Mouse (Mus musculus): Measurements from ENCODE around the gene Pdss2. TPM values are rescaled to one million over a fixed set of nuclear protein-coding genes. Genes with fewer than 3 reads are reported as not detected.

Pdss2 gene
- polyA plus RNA-seq, 1 experiment from 2014 or later = 13.9 TPM

DNA sequence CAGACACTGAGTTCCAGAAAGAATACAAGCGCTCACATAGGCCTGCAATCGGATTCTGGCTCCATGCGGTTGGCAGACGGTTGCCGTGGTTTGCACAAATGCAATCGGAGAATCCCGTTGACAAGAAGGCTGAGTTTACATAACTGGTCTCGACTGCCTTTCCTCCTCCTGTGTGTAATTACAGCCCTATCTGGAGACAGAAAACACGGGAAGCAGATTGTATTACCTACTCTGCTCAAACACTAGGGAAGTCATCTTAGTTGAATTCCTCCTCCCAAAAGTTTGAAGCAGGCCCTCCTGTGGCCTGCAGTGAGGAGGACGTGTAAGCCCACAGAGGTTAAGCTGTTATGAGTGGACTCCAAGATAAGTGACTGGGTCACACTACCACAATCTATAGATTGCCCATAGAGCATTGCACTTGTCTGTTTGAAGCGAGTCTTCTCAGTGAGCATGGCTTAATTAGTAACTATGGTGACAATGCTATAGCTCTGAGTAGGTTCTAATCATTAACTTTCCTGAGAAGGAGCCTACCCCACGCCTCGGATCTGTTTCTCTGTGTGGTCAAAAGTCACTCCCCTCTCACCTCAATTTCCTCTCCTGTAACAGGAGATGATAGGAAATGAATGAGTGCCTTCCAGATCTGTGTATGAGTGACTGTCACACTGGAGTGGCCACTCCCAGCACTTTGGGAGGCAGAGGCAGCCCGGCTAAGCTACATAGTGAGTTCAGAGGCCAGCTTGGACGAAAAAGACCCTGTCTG is 219.9 kb downstream of the Pdss2 start:
- no peaks in the 10 kb centered on the region for H3K36me3 ChIP-seq (ENCODE audit: control insufficient read depth, insufficient read depth)
- H3K4me2 ChIP-seq (ENCODE audit: low read depth, low read length) = no peak overlapping the region
- WGBS = 68% methylated on average over 15 of the region's 15 CpGs
- H3K9ac ChIP-seq (ENCODE audit: low read length) = no peak overlapping the region
- no peaks in the 10 kb centered on the region for H3K27me3 ChIP-seq (ENCODE audit: control insufficient read depth, insufficient read depth, low read length)
- no peak overlapping the region for H3K27ac ChIP-seq (ENCODE audit: low read length)
- no peak for ATAC-seq (replicated peaks; ENCODE audit: extremely low read depth, insufficient read depth, low FRiP score)
- no peak overlapping the region for H3K4me3 ChIP-seq (ENCODE audit: low read length)
- H3K4me1 ChIP-seq (ENCODE audit: control insufficient read depth, insufficient read depth, low read length) = peaks cover 2% of the 10 kb centered on the region; the same call in 1 of the 2 replicates
- H3K9me3 ChIP-seq (replicated peaks; ENCODE audit: control insufficient read depth, low read length) = 0 out of 2 replicates have a peak, but pooled peaks cover under 1% of the 10 kb centered on the region

DNA sequence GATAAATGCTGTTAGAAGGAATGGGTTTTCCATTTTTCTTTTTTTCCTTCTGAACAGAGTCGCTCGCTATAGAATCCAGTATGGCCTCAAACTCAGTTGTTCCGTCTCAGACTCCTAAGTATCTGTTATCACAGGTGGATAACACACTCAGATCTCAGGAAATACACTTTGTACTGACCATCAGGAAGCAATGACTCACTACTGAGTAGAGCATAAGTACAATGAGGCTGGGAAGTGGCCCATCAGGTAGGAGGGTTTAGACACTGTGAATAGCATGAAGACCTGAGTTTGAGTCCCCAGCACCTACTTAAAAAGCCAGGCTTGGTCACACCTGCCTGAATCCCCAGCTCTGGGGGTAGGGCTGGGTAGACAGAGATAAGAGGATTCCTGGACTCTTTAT is 227.4 kb downstream of the Pdss2 start:
- Histone ChIP-seq H3K27me3 (ENCODE audit: control insufficient read depth, insufficient read depth, low read length) (no peaks in the 10 kb centered on the region), H3K9me3 (replicated peaks; ENCODE audit: control insufficient read depth, low read length) (0 out of 2 replicates have a peak, but pooled peaks cover 3% of the 10 kb centered on the region), H3K36me3 (ENCODE audit: control insufficient read depth, insufficient read depth) (no peaks in the 10 kb centered on the region), H3K4me1 (ENCODE audit: control insufficient read depth, insufficient read depth, low read length) (0 out of 2 replicates have a peak, but pooled peaks cover 3% of the 10 kb centered on the region), H3K9ac (ENCODE audit: low read length) (no peak overlapping the region), H3K4me2 (ENCODE audit: low read depth, low read length) (no peak overlapping the region), H3K27ac (ENCODE audit: low read length) (no peak overlapping the region), H3K4me3 (ENCODE audit: low read length) (no peak overlapping the region)
- ATAC-seq (replicated peaks; ENCODE audit: extremely low read depth, insufficient read depth, low FRiP score) = no peak
- 75% methylated on average over 3 of the region's 3 CpGs for WGBS

DNA sequence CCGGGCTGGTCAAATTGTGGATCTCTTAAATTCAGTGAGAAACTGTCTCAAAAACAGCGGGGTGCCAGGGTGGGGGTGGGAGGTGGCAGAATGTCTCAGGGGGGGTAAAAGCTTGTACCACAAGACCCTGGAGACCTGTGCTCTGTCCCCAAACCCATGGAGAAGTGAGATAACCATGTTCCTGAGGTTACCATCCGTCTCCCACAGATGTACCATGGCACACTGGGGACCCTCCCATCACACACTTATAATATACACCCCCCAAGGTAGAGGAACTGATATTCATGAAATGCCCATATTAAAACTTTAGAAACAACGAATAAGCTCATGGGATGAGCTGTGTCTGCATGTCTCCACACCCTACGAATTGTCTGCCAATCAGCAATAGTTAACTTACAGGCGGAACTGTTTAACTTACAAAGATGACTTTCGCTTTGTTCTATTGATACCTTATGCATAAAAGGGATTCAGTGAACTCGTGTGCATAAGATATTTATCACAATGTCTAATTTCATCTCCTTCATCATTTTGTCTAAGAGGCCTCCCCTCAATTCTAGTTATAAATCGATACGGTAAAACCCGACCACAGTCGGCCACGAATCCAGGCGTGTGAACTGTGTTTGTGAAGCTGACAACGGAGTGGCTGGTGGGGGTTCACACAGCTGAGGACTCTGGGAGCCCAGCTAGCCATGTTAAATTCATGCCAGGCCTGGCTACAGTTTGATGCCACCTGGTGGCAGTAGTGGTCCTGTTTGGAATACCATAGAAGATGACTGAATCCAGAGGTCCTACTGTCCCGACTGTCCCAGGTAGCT is 230.8 kb downstream of the Pdss2 start:
- WGBS = 21% methylated on average over 16 of the region's 16 CpGs
- Histone ChIP-seq H3K9ac (ENCODE audit: low read length) (peak overlapping the region; percentile 62), H3K9me3 (replicated peaks; ENCODE audit: control insufficient read depth, low read length) (no peaks in the 10 kb centered on the region), H3K27me3 (ENCODE audit: control insufficient read depth, insufficient read depth, low read length) (no peaks in the 10 kb centered on the region), H3K4me1 (ENCODE audit: control insufficient read depth, insufficient read depth, low read length) (peaks cover 12% of the 10 kb centered on the region), H3K4me3 (ENCODE audit: low read length) (peak overlapping the region; percentile 41), H3K36me3 (ENCODE audit: control insufficient read depth, insufficient read depth) (no peaks in the 10 kb centered on the region), H3K27ac (ENCODE audit: low read length) (no peak overlapping the region), H3K4me2 (ENCODE audit: low read depth, low read length) (peak overlapping the region; percentile 63)
- ATAC-seq (replicated peaks; ENCODE audit: extremely low read depth, insufficient read depth, low FRiP score) = peak; percentile 73

DNA sequence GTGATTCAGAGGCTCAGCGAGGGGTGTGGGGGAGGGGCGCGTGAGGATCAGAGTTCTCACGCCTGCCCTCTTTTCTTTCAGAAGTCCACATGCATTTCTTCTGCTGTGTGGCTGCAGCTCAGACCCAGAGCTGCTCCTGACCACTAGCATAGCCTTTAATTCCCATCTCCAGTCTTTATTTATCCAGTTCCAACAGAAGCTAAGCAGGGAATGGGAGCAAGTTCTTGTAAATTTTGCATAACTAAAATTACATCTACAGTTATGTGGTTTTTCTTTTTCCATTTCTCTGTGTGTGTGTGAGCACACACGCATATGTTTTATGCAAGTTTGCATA is 231.3 kb downstream of the Pdss2 start:
- ATAC-seq (replicated peaks; ENCODE audit: extremely low read depth, insufficient read depth, low FRiP score) = no peak
- H3K27me3 ChIP-seq (ENCODE audit: control insufficient read depth, insufficient read depth, low read length) = no peaks in the 10 kb centered on the region
- 0 out of 2 replicates have a peak, but pooled peaks cover under 1% of the 10 kb centered on the region for H3K9me3 ChIP-seq (replicated peaks; ENCODE audit: control insufficient read depth, low read length)
- H3K4me2 ChIP-seq (ENCODE audit: low read depth, low read length) = peak overlapping the region; percentile 63
- H3K27ac ChIP-seq (ENCODE audit: low read length) = no peak overlapping the region
- peak overlapping the region; percentile 41; the same call in 1 of the 2 replicates for H3K4me3 ChIP-seq (ENCODE audit: low read length)
- H3K36me3 ChIP-seq (ENCODE audit: control insufficient read depth, insufficient read depth) = no peaks in the 10 kb centered on the region
- WGBS = 21% methylated on average over 5 of the region's 5 CpGs
- H3K9ac ChIP-seq (ENCODE audit: low read length) = peak overlapping the region; percentile 14; the same call in 1 of the 2 replicates
- H3K4me1 ChIP-seq (ENCODE audit: control insufficient read depth, insufficient read depth, low read length) = peaks cover 12% of the 10 kb centered on the region

DNA sequence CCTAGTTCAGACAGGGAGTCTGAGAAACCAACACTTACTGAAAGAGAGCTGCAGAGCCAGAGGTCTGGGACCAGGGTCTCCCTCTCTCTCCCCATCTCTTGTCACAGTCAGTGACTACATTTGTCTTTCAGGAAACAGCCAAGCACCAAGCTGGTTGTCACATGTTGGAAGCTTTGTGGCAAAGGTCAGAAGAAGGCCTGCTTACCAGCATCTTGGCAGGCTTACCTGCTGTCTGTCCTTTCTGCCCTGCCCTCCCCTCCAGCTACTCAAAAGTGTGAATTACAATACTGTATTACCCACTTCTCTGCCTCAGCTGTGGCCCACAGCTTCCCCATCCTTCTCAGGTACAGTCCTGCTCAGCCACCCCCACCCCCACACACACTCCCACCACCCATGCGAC is 232.9 kb downstream of the Pdss2 start:
- ATAC-seq (replicated peaks; ENCODE audit: extremely low read depth, insufficient read depth, low FRiP score) = no peak
- 76% methylated on average over 1 of the region's 1 CpGs for WGBS
- Histone ChIP-seq H3K36me3 (ENCODE audit: control insufficient read depth, insufficient read depth) (no peaks in the 10 kb centered on the region), H3K4me3 (ENCODE audit: low read length) (no peak overlapping the region), H3K9ac (ENCODE audit: low read length) (no peak overlapping the region), H3K9me3 (replicated peaks; ENCODE audit: control insufficient read depth, low read length) (0 out of 2 replicates have a peak, but pooled peaks cover 2% of the 10 kb centered on the region), H3K4me2 (ENCODE audit: low read depth, low read length) (0 out of 2 replicates have a peak overlapping the region, but pooled peaks have one; percentile 0), H3K4me1 (ENCODE audit: control insufficient read depth, insufficient read depth, low read length) (peaks cover 12% of the 10 kb centered on the region), H3K27ac (ENCODE audit: low read length) (peak overlapping the region; percentile 88), H3K27me3 (ENCODE audit: control insufficient read depth, insufficient read depth, low read length) (no peaks in the 10 kb centered on the region)

DNA sequence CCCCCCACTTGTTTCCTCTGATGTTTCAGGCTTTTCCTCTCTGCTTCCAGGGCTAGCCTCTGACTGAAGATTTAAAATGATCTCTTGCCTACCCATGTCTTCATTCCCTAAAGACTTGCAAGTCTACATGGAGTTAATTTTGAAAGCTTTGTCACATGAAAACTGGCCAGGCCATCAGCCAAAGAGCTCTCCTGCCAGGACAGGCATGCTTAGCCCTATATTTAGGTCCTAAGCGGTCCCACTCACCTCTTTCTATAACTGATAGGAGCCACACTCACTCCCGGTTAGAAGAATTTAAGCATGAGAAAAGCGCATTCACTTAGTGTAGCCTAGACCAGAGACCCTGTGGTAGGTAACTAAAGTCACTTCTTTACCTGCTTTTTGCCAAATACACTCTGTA is 233.4 kb downstream of the Pdss2 start:
- Histone ChIP-seq H3K27ac (ENCODE audit: low read length) (peak overlapping the region; percentile 88), H3K4me1 (ENCODE audit: control insufficient read depth, insufficient read depth, low read length) (peaks cover 12% of the 10 kb centered on the region), H3K9ac (ENCODE audit: low read length) (no peak overlapping the region), H3K9me3 (replicated peaks; ENCODE audit: control insufficient read depth, low read length) (0 out of 2 replicates have a peak, but pooled peaks cover 2% of the 10 kb centered on the region), H3K27me3 (ENCODE audit: control insufficient read depth, insufficient read depth, low read length) (no peaks in the 10 kb centered on the region), H3K4me3 (ENCODE audit: low read length) (no peak overlapping the region), H3K4me2 (ENCODE audit: low read depth, low read length) (peak overlapping the region; percentile 12; the same call in 1 of the 2 replicates), H3K36me3 (ENCODE audit: control insufficient read depth, insufficient read depth) (no peaks in the 10 kb centered on the region)
- 45% methylated on average over 3 of the region's 3 CpGs for whole genome bisulfite sequencing
- peak; percentile 87 for ATAC-seq (replicated peaks; ENCODE audit: extremely low read depth, insufficient read depth, low FRiP score)

DNA sequence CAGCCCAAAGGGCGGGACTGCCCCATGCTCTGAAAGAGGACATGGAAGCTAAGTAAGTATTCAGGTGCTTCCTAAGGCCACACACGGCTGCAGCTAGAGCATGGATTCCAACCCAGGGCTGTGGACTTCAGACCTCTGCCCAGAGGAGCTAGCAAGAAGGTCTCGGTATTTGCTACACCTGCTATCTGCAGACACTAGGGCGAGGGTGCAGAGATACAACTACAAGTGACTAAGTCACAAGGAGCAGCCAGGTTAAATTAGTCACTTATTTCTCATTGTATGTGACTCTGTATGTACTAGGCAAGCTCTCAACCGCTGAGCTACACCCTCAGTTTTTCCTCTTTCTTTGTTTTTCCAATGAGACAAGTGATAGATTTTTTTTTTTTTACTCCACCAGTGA is 241.5 kb downstream of the Pdss2 start:
- no peak overlapping the region for H3K9ac ChIP-seq (ENCODE audit: low read length)
- ATAC-seq (replicated peaks; ENCODE audit: extremely low read depth, insufficient read depth, low FRiP score) = no peak
- H3K4me3 ChIP-seq (ENCODE audit: low read length) = no peak overlapping the region
- H3K27ac ChIP-seq (ENCODE audit: low read length) = no peak overlapping the region
- no peaks in the 10 kb centered on the region for H3K4me1 ChIP-seq (ENCODE audit: control insufficient read depth, insufficient read depth, low read length)
- 79% methylated on average over 5 of the region's 5 CpGs for WGBS
- H3K27me3 ChIP-seq (ENCODE audit: control insufficient read depth, insufficient read depth, low read length) = no peaks in the 10 kb centered on the region
- H3K4me2 ChIP-seq (ENCODE audit: low read depth, low read length) = no peak overlapping the region
- no peaks in the 10 kb centered on the region; the same call in 1 of the 2 replicates for H3K9me3 ChIP-seq (replicated peaks; ENCODE audit: control insufficient read depth, low read length)
- H3K36me3 ChIP-seq (ENCODE audit: control insufficient read depth, insufficient read depth) = no peaks in the 10 kb centered on the region

DNA sequence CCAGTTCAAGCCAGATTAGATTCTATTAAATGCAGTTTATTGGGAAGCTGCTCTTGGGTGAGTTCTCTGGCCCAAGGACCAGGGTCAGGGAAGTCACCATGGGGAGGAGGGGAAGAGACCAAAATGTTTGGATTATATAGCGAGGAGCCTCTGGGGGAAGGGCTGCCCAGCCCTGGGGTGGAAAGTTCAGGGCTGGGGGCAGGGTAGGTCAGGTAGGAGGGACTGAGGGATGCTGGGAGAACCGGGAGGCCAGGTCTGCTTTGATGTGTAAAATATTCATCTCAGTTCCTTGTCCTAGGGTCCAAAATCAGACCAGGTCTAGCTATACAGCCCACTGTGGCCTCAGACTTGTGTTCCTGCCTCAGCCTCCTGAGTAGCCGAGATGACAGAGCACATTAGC is 241.9 kb downstream of the Pdss2 start:
- Histone ChIP-seq H3K4me1 (ENCODE audit: control insufficient read depth, insufficient read depth, low read length) (no peaks in the 10 kb centered on the region), H3K9ac (ENCODE audit: low read length) (no peak overlapping the region), H3K4me2 (ENCODE audit: low read depth, low read length) (no peak overlapping the region), H3K4me3 (ENCODE audit: low read length) (no peak overlapping the region), H3K36me3 (ENCODE audit: control insufficient read depth, insufficient read depth) (no peaks in the 10 kb centered on the region), H3K27me3 (ENCODE audit: control insufficient read depth, insufficient read depth, low read length) (no peaks in the 10 kb centered on the region), H3K27ac (ENCODE audit: low read length) (no peak overlapping the region), H3K9me3 (replicated peaks; ENCODE audit: control insufficient read depth, low read length) (no peaks in the 10 kb centered on the region; the same call in 1 of the 2 replicates)
- 66% methylated on average over 3 of the region's 3 CpGs for WGBS
- ATAC-seq (replicated peaks; ENCODE audit: extremely low read depth, insufficient read depth, low FRiP score) = no peak

DNA sequence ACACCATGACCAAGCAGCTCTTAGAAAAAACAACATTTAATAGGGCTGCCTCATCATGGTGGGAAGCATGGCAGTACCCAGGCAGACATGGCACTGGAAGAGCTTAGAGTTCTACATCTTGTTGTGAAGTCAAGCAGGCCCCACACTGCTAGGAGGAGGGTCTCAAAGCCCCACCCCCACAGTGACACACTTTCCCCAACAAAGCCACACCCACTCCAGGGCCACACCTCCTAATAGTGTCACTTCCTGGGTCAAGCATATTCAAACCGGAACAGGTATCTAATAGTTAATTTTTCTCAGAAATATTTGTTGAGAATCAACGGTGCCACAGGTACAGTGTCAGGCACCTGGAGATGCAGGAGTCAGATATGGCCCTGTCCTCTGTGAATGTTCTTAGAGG is 244.9 kb downstream of the Pdss2 start:
- Histone ChIP-seq H3K9ac (ENCODE audit: low read length) (no peak overlapping the region), H3K4me3 (ENCODE audit: low read length) (no peak overlapping the region), H3K9me3 (replicated peaks; ENCODE audit: control insufficient read depth, low read length) (no peaks in the 10 kb centered on the region; the same call in 1 of the 2 replicates), H3K4me2 (ENCODE audit: low read depth, low read length) (no peak overlapping the region), H3K27me3 (ENCODE audit: control insufficient read depth, insufficient read depth, low read length) (no peaks in the 10 kb centered on the region), H3K4me1 (ENCODE audit: control insufficient read depth, insufficient read depth, low read length) (no peaks in the 10 kb centered on the region), H3K27ac (ENCODE audit: low read length) (no peak overlapping the region), H3K36me3 (ENCODE audit: control insufficient read depth, insufficient read depth) (no peaks in the 10 kb centered on the region)
- WGBS = 75% methylated on average over 2 of the region's 2 CpGs
- no peak for ATAC-seq (replicated peaks; ENCODE audit: extremely low read depth, insufficient read depth, low FRiP score)
